Mouse (Mus musculus): ENCODE results near the gene Catsper2. TPM values are rescaled to one million over a fixed set of nuclear protein-coding genes. Genes with fewer than 3 reads are reported as not detected.

The Catsper2 gene
- 1.00 and 2.0 TPM in 2 replicates for polyA plus RNA-seq (2012; rRNA removed)

- WGBS = under 1% methylated on average over 66 of the region's 68 CpGs
- peak within 1 kb of the TSS; percentile 93 for H3K4me3 ChIP-seq (replicated peaks; ENCODE audit: extremely low read depth, low read depth, low read length)
- peak; percentile 96 for DNase-seq
- peak; percentile 89 for TF ChIP-seq POLR2A (IDR thresholded peaks at IDR 0.05; ENCODE audit: borderline replicate concordance, extremely low read depth, low read depth, low read length)
- no peak for TF ChIP-seq CTCF (IDR thresholded peaks at IDR 0.05; ENCODE audit: insufficient read depth, low read length)
- H3K4me1 ChIP-seq (ENCODE audit: control insufficient read depth, insufficient read depth, low read length) = peaks cover 6% of the 10 kb centered on the region
Measured at GRCm38 (mm10) chr2:121413387-121414042, at the start of gene Catsper2, which contains the start of gene Pdia3. TSS of gene Catsper2 (minus strand) at chr2:121413792. TSS of gene Pdia3 (plus strand) at chr2:121413775.

- peaks cover 3% of the 10 kb centered on the region; the same call in 1 of the 2 replicates for H3K4me1 ChIP-seq (ENCODE audit: control insufficient read depth, insufficient read depth, low read length)
- no peak for TF ChIP-seq POLR2A (IDR thresholded peaks at IDR 0.05; ENCODE audit: borderline replicate concordance, extremely low read depth, low read depth, low read length)
- TF ChIP-seq CTCF (IDR thresholded peaks at IDR 0.05; ENCODE audit: insufficient read depth, low read length) = no peak
- H3K4me3 ChIP-seq (replicated peaks; ENCODE audit: extremely low read depth, low read depth, low read length) = no peak overlapping the region
- DNase-seq = no peak
- 42% methylated on average over 2 of the region's 2 CpGs for WGBS
Measured at GRCm38 (mm10) chr2:121460071-121460470, 46.5 kb upstream of the Catsper2 start.

- peak within 1 kb of the TSS; percentile 94 for H3K4me3 ChIP-seq (replicated peaks; ENCODE audit: extremely low read depth, low read depth, low read length)
- peaks cover 3% of the 10 kb centered on the region; the same call in 1 of the 2 replicates for H3K4me1 ChIP-seq (ENCODE audit: control insufficient read depth, insufficient read depth, low read length)
- DNase-seq = peak; percentile 79
- TF ChIP-seq POLR2A (IDR thresholded peaks at IDR 0.05; ENCODE audit: borderline replicate concordance, extremely low read depth, low read depth, low read length) = peak; percentile 59; the same call in 1 of the 2 replicates
- TF ChIP-seq CTCF (IDR thresholded peaks at IDR 0.05; ENCODE audit: insufficient read depth, low read length) = no peak
- 3% methylated on average over 41 of the region's 41 CpGs for WGBS
Measured at GRCm38 (mm10) chr2:121456692-121457642, 43.4 kb upstream of the Catsper2 start, which contains the start of gene Serinc4. TSS of gene Serinc4 (minus strand) at chr2:121456781.

DNA sequence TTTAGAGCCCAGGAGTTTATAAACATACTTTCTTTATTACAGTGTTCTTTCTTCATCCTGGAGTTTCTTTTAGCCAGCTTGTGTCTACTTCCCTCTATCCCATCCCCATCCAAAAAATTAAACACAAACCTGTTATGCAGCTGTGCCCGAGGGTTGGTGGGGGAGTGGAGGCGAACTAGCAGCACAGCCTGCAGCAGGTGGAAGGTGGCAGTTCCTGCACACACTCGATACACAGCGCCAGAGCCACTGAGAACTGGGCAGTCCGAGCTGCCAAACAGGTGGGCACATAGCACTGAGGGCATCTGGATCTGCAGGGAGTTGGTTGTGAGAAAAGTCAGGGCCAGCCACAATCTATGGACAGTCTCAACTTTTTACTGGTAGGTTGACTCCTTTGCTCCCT, 41.9 kb upstream of the Catsper2 start:
- WGBS = 78% methylated on average over 5 of the region's 5 CpGs
- DNase-seq = no peak
- H3K4me1 ChIP-seq (ENCODE audit: control insufficient read depth, insufficient read depth, low read length) = peaks cover 3% of the 10 kb centered on the region; the same call in 1 of the 2 replicates
- TF ChIP-seq POLR2A (IDR thresholded peaks at IDR 0.05; ENCODE audit: borderline replicate concordance, extremely low read depth, low read depth, low read length) (no peak), CTCF (IDR thresholded peaks at IDR 0.05; ENCODE audit: insufficient read depth, low read length) (no peak)
- H3K4me3 ChIP-seq (replicated peaks; ENCODE audit: extremely low read depth, low read depth, low read length) = no peak overlapping the region

GRCm38 (mm10) chr2:121453917-121454316, 40.3 kb upstream of the Catsper2 start:
- H3K4me3 ChIP-seq (replicated peaks; ENCODE audit: extremely low read depth, low read depth, low read length) = no peak overlapping the region
- WGBS = 83% methylated on average over 6 of the region's 6 CpGs
- no peak for DNase-seq
- peaks cover 3% of the 10 kb centered on the region; the same call in 1 of the 2 replicates for H3K4me1 ChIP-seq (ENCODE audit: control insufficient read depth, insufficient read depth, low read length)
- no peak for TF ChIP-seq CTCF (IDR thresholded peaks at IDR 0.05; ENCODE audit: insufficient read depth, low read length)
- no peak for TF ChIP-seq POLR2A (IDR thresholded peaks at IDR 0.05; ENCODE audit: borderline replicate concordance, extremely low read depth, low read depth, low read length)

DNA sequence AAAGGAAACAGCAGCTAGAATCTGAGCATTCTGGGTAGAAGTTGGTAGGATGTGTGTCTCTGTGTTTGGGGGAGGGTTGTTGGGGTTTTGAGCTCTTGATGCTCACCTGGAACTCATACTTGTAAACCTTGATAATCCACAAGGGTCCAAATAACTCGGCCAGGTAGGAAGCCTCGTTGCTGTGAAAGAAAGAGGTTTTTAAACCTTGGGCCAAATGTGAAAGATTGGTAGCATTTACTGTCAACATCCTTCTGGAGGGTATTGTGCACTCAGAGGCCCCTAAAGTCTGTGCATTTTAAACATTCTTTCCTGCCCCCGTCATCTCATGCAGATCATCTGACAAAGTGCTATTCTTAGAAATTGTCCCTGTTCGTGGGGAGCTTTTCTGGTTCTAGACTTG, 39.4 kb upstream of the Catsper2 start, which contains the start of gene Hypk:
Gene Hypk, plus strand, starts transcription at position 301 of the 400 bp plus-strand sequence.
- H3K4me1 ChIP-seq (ENCODE audit: control insufficient read depth, insufficient read depth, low read length) = peaks cover 3% of the 10 kb centered on the region; the same call in 1 of the 2 replicates
- WGBS = 42% methylated on average over 4 of the region's 4 CpGs
- no peak within 1 kb of the TSS for H3K4me3 ChIP-seq (replicated peaks; ENCODE audit: extremely low read depth, low read depth, low read length)
- TF ChIP-seq CTCF (IDR thresholded peaks at IDR 0.05; ENCODE audit: insufficient read depth, low read length) (no peak), POLR2A (IDR thresholded peaks at IDR 0.05; ENCODE audit: borderline replicate concordance, extremely low read depth, low read depth, low read length) (no peak)
- no peak for DNase-seq

GRCm38 (mm10) chr2:121452361-121452760, 38.8 kb upstream of the Catsper2 start:
- 61% methylated on average over 4 of the region's 4 CpGs for WGBS
- no peak overlapping the region for H3K4me3 ChIP-seq (replicated peaks; ENCODE audit: extremely low read depth, low read depth, low read length)

GRCm38 (mm10) chr2:121450093-121450492, 36.5 kb upstream of the Catsper2 start:
- peak; percentile 35 for DNase-seq
- Histone ChIP-seq H3K4me3 (replicated peaks; ENCODE audit: extremely low read depth, low read depth, low read length) (peak overlapping the region; percentile 97), H3K4me1 (ENCODE audit: control insufficient read depth, insufficient read depth, low read length) (no peaks in the 10 kb centered on the region; the same call in 1 of the 2 replicates)
- WGBS = 1% methylated on average over 7 of the region's 7 CpGs
- TF ChIP-seq POLR2A (IDR thresholded peaks at IDR 0.05; ENCODE audit: borderline replicate concordance, extremely low read depth, low read depth, low read length) = no peak
- TF ChIP-seq CTCF (IDR thresholded peaks at IDR 0.05; ENCODE audit: insufficient read depth, low read length) = no peak

More at GRCm38 (mm10) chr2:121452361-121452760, 38.8 kb upstream of the Catsper2 start:
- no peak for TF ChIP-seq CTCF (IDR thresholded peaks at IDR 0.05; ENCODE audit: insufficient read depth, low read length)
- no peak for TF ChIP-seq POLR2A (IDR thresholded peaks at IDR 0.05; ENCODE audit: borderline replicate concordance, extremely low read depth, low read depth, low read length)
- peaks cover 3% of the 10 kb centered on the region; the same call in 1 of the 2 replicates for H3K4me1 ChIP-seq (ENCODE audit: control insufficient read depth, insufficient read depth, low read length)
- DNase-seq = no peak

DNA sequence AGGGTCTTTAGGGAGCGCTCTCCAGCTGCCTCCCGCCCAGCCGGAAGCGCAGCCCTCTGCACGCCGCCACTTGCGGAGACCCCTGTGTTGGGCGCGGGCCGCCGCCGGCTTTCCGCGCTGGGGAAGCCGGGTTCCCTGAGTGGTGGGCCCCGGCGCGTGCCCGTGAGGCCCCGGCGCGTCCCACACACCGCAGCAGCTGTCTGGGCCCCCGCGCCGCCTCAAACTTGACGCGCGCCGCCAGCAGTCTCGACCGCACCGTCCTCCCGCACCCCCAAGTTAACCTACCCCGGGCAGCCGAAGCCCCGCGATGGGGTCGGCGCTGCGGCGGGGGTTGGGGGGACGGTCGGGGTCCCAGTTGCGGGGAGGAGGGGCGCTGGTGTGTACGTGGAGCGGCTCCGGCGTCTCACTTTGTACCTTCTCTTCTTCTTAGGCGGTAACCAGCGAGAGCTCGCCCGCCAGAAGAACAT, 36.0 kb upstream of the Catsper2 start:
- WGBS = under 1% methylated on average over 54 of the region's 54 CpGs
- TF ChIP-seq CTCF (IDR thresholded peaks at IDR 0.05; ENCODE audit: insufficient read depth, low read length) (no peak), POLR2A (IDR thresholded peaks at IDR 0.05; ENCODE audit: borderline replicate concordance, extremely low read depth, low read depth, low read length) (no peak)
- DNase-seq = no peak
- Histone ChIP-seq H3K4me1 (ENCODE audit: control insufficient read depth, insufficient read depth, low read length) (no peaks in the 10 kb centered on the region; the same call in 1 of the 2 replicates), H3K4me3 (replicated peaks; ENCODE audit: extremely low read depth, low read depth, low read length) (peak overlapping the region; percentile 97)
